Mouse (Mus musculus) forebrain, embryonic 13.5 days (tissue): Measurements from ENCODE around the gene Nid2. TPM values are rescaled to one million over a fixed set of nuclear protein-coding genes. Genes with fewer than 3 reads are reported as not detected.

ENCODE experiments used
- ATAC-seq: fragments of 200-750 bp; cut with Nextera tagmentation; 2 replicates; pipeline ENCODE4 v1.8.0; 2017
- H3K27ac ChIP-seq: fragments of 300-500 bp; sonication (generic); 2 replicates; pipeline ENCODE4 v1.5.1; 2015; ENCODE audit warnings: inconsistent platforms, mild to moderate bottlenecking, moderate library complexity
- H3K27me3 ChIP-seq: fragments of 300-500 bp; sonication (generic); 2 replicates; pipeline ENCODE4 v1.6.1; 2015; ENCODE audit warnings: mild to moderate bottlenecking, inconsistent platforms
- H3K36me3 ChIP-seq: fragments of 300-500 bp; sonication (generic); 2 replicates; pipeline ENCODE4 v1.6.1; 2015; ENCODE audit warnings: mild to moderate bottlenecking, inconsistent platforms; ENCODE audit not compliant: poor library complexity, severe bottlenecking
- H3K4me1 ChIP-seq: fragments of 300-500 bp; sonication (generic); 2 replicates; pipeline ENCODE4 v1.6.1; 2015; ENCODE audit warnings: inconsistent platforms
- H3K4me2 ChIP-seq: fragments of 300-500 bp; sonication (generic); 2 replicates; pipeline ENCODE4 v1.6.1; 2015; ENCODE audit warnings: inconsistent platforms, mild to moderate bottlenecking, moderate library complexity
- H3K4me3 ChIP-seq: fragments of 300-500 bp; sonication (generic); 2 replicates; pipeline ENCODE4 v1.5.1; 2015; ENCODE audit warnings: mild to moderate bottlenecking, inconsistent platforms
- H3K9ac ChIP-seq: fragments of 300-500 bp; sonication (generic); 2 replicates; pipeline ENCODE4 v1.6.1; 2015; ENCODE audit warnings: mild to moderate bottlenecking, inconsistent platforms
- H3K9me3 ChIP-seq: fragments of 300-500 bp; sonication (generic); replicated peaks from 2 replicates; pipeline ENCODE4 v1.6.1; 2016; ENCODE audit warnings: inconsistent platforms
- WGBS: fragments of 180-500 bp; shearing (Covaris S2); methylation state at CpG from one replicate; pipeline ENCODE4 v1.1.7; 2015; 5-methylcytosine and 5-hydroxymethylcytosine counted together
- polyA plus RNA-seq: library from polyadenylated mRNA; unstranded; fragments of >200 nt; fragmentation: Nextera tagmentation; extraction: Ambion mirVana; gene quantifications from 2 replicates; pipeline ENCODE4 v1.2.1, GENCODE M21; 2015

Nid2 gene
- polyA plus RNA-seq, 1 experiment from 2014 or later = 22.7 TPM

- Histone ChIP-seq H3K27me3 (no peaks in the 10 kb centered on the region), H3K27ac (no peak overlapping the region), H3K4me2 (no peak overlapping the region), H3K36me3 (no peaks in the 10 kb centered on the region), H3K9me3 (no peaks in the 10 kb centered on the region), H3K4me1 (no peaks in the 10 kb centered on the region), H3K9ac (no peak overlapping the region), H3K4me3 (no peak overlapping the region)
- 88% methylated on average over 7 of the region's 7 CpGs for WGBS
- no peak for ATAC-seq
Measured at GRCm38 (mm10) chr14:19728737-19729136, 22.3 kb upstream of the Nid2 start.

- Histone ChIP-seq H3K4me1 (peaks cover 7% of the 10 kb centered on the region; the same call in 1 of the 2 replicates), H3K27me3 (no peaks in the 10 kb centered on the region), H3K36me3 (no peaks in the 10 kb centered on the region), H3K27ac (no peak overlapping the region), H3K9me3 (no peaks in the 10 kb centered on the region), H3K9ac (no peak overlapping the region), H3K4me2 (no peak overlapping the region), H3K4me3 (no peak overlapping the region)
- WGBS = 84% methylated on average over 2 of the region's 2 CpGs
- ATAC-seq = no peak
Measured at GRCm38 (mm10) chr14:19732097-19732496, 19.0 kb upstream of the Nid2 start.

- Histone ChIP-seq H3K27me3 (no peaks in the 10 kb centered on the region), H3K4me1 (peaks cover 18% of the 10 kb centered on the region), H3K9me3 (no peaks in the 10 kb centered on the region), H3K27ac (no peak overlapping the region), H3K36me3 (no peaks in the 10 kb centered on the region), H3K4me3 (no peak overlapping the region), H3K4me2 (no peak overlapping the region), H3K9ac (no peak overlapping the region)
- WGBS = 48% methylated on average over 4 of the region's 4 CpGs
- ATAC-seq = no peak
Measured at GRCm38 (mm10) chr14:19733490-19734282, 17.4 kb upstream of the Nid2 start.

GRCm38 (mm10) chr14:19735303-19735702, 15.8 kb upstream of the Nid2 start:
- no peaks in the 10 kb centered on the region for H3K27me3 ChIP-seq
- 16% methylated on average over 6 of the region's 6 CpGs for WGBS
- no peak overlapping the region for H3K9ac ChIP-seq
- H3K27ac ChIP-seq = no peak overlapping the region
- no peaks in the 10 kb centered on the region for H3K36me3 ChIP-seq
- no peak overlapping the region for H3K4me2 ChIP-seq
- no peaks in the 10 kb centered on the region for H3K9me3 ChIP-seq
- ATAC-seq = no peak; the same call in 1 of the 2 replicates
- no peak overlapping the region for H3K4me3 ChIP-seq
- H3K4me1 ChIP-seq = peaks cover 24% of the 10 kb centered on the region

GRCm38 (mm10) chr14:19737568-19737967, 13.5 kb upstream of the Nid2 start:
- Histone ChIP-seq H3K4me1 (peaks cover 24% of the 10 kb centered on the region), H3K9ac (no peak overlapping the region), H3K27ac (0 out of 2 replicates have a peak overlapping the region, but pooled peaks have one; percentile 19)

GRCm38 (mm10) chr14:19738094-19738843, 12.8 kb upstream of the Nid2 start:
- Histone ChIP-seq H3K36me3 (no peaks in the 10 kb centered on the region), H3K4me2 (no peak overlapping the region), H3K9ac (no peak overlapping the region), H3K9me3 (no peaks in the 10 kb centered on the region), H3K4me1 (peaks cover 24% of the 10 kb centered on the region), H3K27me3 (no peaks in the 10 kb centered on the region), H3K4me3 (no peak overlapping the region), H3K27ac (0 out of 2 replicates have a peak overlapping the region, but pooled peaks have one; percentile 19)
- 31% methylated on average over 5 of the region's 5 CpGs for WGBS
- ATAC-seq = no peak

More at GRCm38 (mm10) chr14:19737568-19737967, 13.5 kb upstream of the Nid2 start:
- Histone ChIP-seq H3K4me3 (no peak overlapping the region), H3K36me3 (no peaks in the 10 kb centered on the region), H3K27me3 (no peaks in the 10 kb centered on the region), H3K9me3 (no peaks in the 10 kb centered on the region), H3K4me2 (no peak overlapping the region)
- ATAC-seq = no peak

GRCm38 (mm10) chr14:19739416-19740146, 11.5 kb upstream of the Nid2 start:
- no peaks in the 10 kb centered on the region for H3K27me3 ChIP-seq
- no peaks in the 10 kb centered on the region for H3K36me3 ChIP-seq
- no peaks in the 10 kb centered on the region for H3K9me3 ChIP-seq
- H3K4me3 ChIP-seq = no peak overlapping the region
- H3K4me1 ChIP-seq = peaks cover 24% of the 10 kb centered on the region
- H3K4me2 ChIP-seq = no peak overlapping the region
- H3K27ac ChIP-seq = no peak overlapping the region
- H3K9ac ChIP-seq = no peak overlapping the region
- 36% methylated on average over 9 of the region's 9 CpGs for WGBS
- peak; percentile 44; the same call in 1 of the 2 replicates for ATAC-seq

GRCm38 (mm10) chr14:19740147-19740738, 10.8 kb upstream of the Nid2 start:
- WGBS = 92% methylated on average over 6 of the region's 6 CpGs
- H3K4me3 ChIP-seq = no peak overlapping the region
- no peaks in the 10 kb centered on the region for H3K9me3 ChIP-seq
- H3K36me3 ChIP-seq = no peaks in the 10 kb centered on the region
- H3K27ac ChIP-seq = no peak overlapping the region
- peak; percentile 72; the same call in 1 of the 2 replicates for ATAC-seq
- H3K4me2 ChIP-seq = no peak overlapping the region
- no peaks in the 10 kb centered on the region for H3K27me3 ChIP-seq
- H3K4me1 ChIP-seq = peaks cover 22% of the 10 kb centered on the region
- H3K9ac ChIP-seq = no peak overlapping the region

- Histone ChIP-seq H3K27me3 (peaks cover 6% of the 10 kb centered on the region), H3K4me1 (no peaks in the 10 kb centered on the region), H3K9me3 (no peaks in the 10 kb centered on the region), H3K9ac (no peak overlapping the region), H3K4me2 (no peak overlapping the region), H3K36me3 (no peaks in the 10 kb centered on the region), H3K4me3 (no peak overlapping the region), H3K27ac (no peak overlapping the region)
- 87% methylated on average over 5 of the region's 5 CpGs for WGBS
- no peak for ATAC-seq
Measured at GRCm38 (mm10) chr14:19744876-19745275, 6.2 kb upstream of the Nid2 start.

- no peak for ATAC-seq
- no peak overlapping the region for H3K4me3 ChIP-seq
- peaks cover 10% of the 10 kb centered on the region for H3K4me1 ChIP-seq
- 92% methylated on average over 2 of the region's 2 CpGs for WGBS
- H3K27ac ChIP-seq = no peak overlapping the region
- no peaks in the 10 kb centered on the region for H3K9me3 ChIP-seq
- no peak overlapping the region for H3K9ac ChIP-seq
- peaks cover 13% of the 10 kb centered on the region for H3K27me3 ChIP-seq
- H3K36me3 ChIP-seq = no peaks in the 10 kb centered on the region
- H3K4me2 ChIP-seq = no peak overlapping the region
Measured at GRCm38 (mm10) chr14:19746232-19746631, 4.8 kb upstream of the Nid2 start.

GRCm38 (mm10) chr14:19746731-19747130, 4.3 kb upstream of the Nid2 start:
- Histone ChIP-seq H3K4me1 (peaks cover 15% of the 10 kb centered on the region), H3K27ac (no peak overlapping the region), H3K4me3 (no peak overlapping the region), H3K36me3 (no peaks in the 10 kb centered on the region), H3K9ac (no peak overlapping the region), H3K27me3 (peaks cover 18% of the 10 kb centered on the region), H3K4me2 (no peak overlapping the region), H3K9me3 (no peaks in the 10 kb centered on the region)
- no peak for ATAC-seq
- WGBS = 81% methylated on average over 2 of the region's 2 CpGs
